Mouse (Mus musculus): ENCODE measurements around the gene Atp2a2. TPM values are rescaled to one million over a fixed set of nuclear protein-coding genes. Genes with fewer than 3 reads are reported as not detected.

Gene Atp2a2
- total and polyA plus RNA-seq, 3 experiments = 61.6 to 158 (median 80.9) TPM

DNA sequence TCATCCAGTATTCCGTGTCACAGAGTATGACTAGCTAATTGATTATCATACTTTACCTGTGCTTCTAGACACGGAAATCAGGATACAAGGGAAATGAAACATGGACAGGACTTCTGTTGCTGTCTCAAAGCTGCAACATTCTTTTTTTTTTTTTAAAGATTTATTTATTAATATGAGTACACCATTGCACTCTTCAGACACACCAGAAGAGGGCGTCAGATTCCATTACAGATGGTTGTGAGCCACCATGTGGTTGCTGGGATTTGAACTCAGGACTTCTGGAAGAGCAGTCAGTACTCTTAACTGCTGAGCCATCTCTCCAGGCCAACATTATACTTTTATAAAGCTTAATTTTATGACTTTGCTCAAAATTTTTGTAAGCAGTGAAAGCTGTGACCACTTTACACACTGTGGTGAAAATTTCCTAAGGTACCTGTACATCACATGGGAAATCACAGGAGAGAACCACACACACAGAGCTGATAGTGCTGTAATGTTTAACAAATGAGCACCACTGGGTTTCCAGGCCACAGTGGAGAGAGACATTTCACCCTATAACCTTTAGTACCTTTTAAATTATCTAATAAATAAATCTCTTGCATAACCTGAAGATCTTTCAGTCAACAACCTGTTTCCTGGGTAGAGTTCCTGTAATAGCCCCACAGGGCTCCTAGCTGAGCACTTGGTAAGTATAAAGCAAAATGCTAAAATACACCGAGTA is 27.2 kb downstream of the Atp2a2 start:
- Histone ChIP-seq H3K4me1 (ENCODE audit: control insufficient read depth in 1 of 2, insufficient read depth in 2 of 2) (no peaks in the 10 kb centered on the region), H3K79me2 (replicated peaks; ENCODE audit: control insufficient read depth, extremely low read depth, insufficient read depth, poor library complexity, severe bottlenecking) (peaks cover 17% of the 10 kb centered on the region; the same call in 1 of the 2 replicates), H3K9ac (ENCODE audit: insufficient read depth, low read depth) (no peak overlapping the region), H3K36me3 (replicated peaks in 1 of 2; ENCODE audit: control insufficient read depth in 1 of 2, insufficient read depth in 1 of 2, low read length in 1 of 2) (peaks cover 53 to 91% of the 10 kb centered on the region in 2 experiments), H3K4me2 (ENCODE audit: insufficient read depth, low read depth, poor library complexity, severe bottlenecking) (no peak overlapping the region), H3K9me3 (replicated peaks; ENCODE audit: low read length) (no peaks in the 10 kb centered on the region), H3K4me3 (replicated peaks in 1 of 3; ENCODE audit: low read depth in 2 of 3, low read length in 2 of 3, poor library complexity in 1 of 3) (no peak overlapping the region), H3K27me3 (replicated peaks) (no peaks in the 10 kb centered on the region), H3K27ac (ENCODE audit: insufficient read depth, low read depth) (no peak overlapping the region)
- DNase-seq (ENCODE audit: extremely low read depth) = no peak
- in situ Hi-C loops (cut with MboI; ENCODE audit: low pct_ligation_motif_present, low pct_unique_long_range_greater_than_20kb, low sequenced_read_pairs) = no loop called here
- dilution Hi-C loops (cut with MboI; ENCODE audit: extremely low pct_ligation_motif_present, extremely low pct_unique_long_range_greater_than_20kb, low sequenced_read_pairs) = no loop called here
- TF ChIP-seq SMC3 (IDR thresholded peaks at IDR 0.05; ENCODE audit: low read depth, low read length) (no peak; the same call in 1 of the 2 replicates), CTCF (conservative IDR thresholded peaks at IDR 0.05 in 1 of 2, IDR thresholded peaks at IDR 0.05 in 1 of 2; ENCODE audit: low read depth in 2 of 2, low read length in 2 of 2) (peak in 1 of 2 experiments; percentile 25; a peak in 1 of 4 replicates), KAT2A (IDR thresholded peaks at IDR 0.05; ENCODE audit: insufficient replicate concordance, low read length) (no peak)

DNA sequence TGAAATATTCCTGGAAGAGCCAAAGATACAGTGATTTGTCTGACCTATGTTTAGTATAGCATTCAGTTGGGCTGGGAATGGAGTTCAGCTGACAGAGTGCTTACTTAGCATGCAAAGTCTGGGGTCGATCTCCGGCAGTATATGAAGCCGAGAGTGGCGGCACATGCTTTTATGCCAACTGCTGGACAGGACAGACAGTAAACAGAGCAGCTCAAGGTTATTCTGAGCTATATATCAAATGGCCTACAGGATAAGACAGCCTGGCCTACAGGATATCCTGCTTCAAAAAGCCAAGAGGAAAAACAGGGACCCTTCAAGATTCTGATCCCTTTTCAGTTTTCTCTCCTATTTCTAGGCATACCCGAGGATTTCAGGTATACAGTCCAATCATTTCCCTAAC is 30.4 kb downstream of the Atp2a2 start:
- no peak overlapping the region for H3K4me3 ChIP-seq (replicated peaks in 1 of 3; ENCODE audit: low read depth in 2 of 3, low read length in 2 of 3, poor library complexity in 1 of 3)
- no peaks in the 10 kb centered on the region for H3K4me1 ChIP-seq (ENCODE audit: control insufficient read depth in 1 of 2, insufficient read depth in 2 of 2)
- no peak for DNase-seq (ENCODE audit: extremely low read depth)
- H3K36me3 ChIP-seq (replicated peaks in 1 of 2; ENCODE audit: control insufficient read depth in 1 of 2, insufficient read depth in 1 of 2, low read length in 1 of 2) = peaks cover 63 to 96% of the 10 kb centered on the region in 2 experiments
- H3K4me2 ChIP-seq (ENCODE audit: insufficient read depth, low read depth, poor library complexity, severe bottlenecking) = no peak overlapping the region
- H3K27ac ChIP-seq (ENCODE audit: insufficient read depth, low read depth) = no peak overlapping the region
- dilution Hi-C loops (cut with MboI; ENCODE audit: extremely low pct_ligation_motif_present, extremely low pct_unique_long_range_greater_than_20kb, low sequenced_read_pairs) (no loop called here), in situ Hi-C loops (cut with MboI; ENCODE audit: low pct_ligation_motif_present, low pct_unique_long_range_greater_than_20kb, low sequenced_read_pairs) (no loop called here)
- H3K9ac ChIP-seq (ENCODE audit: insufficient read depth, low read depth) = no peak overlapping the region
- H3K79me2 ChIP-seq (replicated peaks; ENCODE audit: control insufficient read depth, extremely low read depth, insufficient read depth, poor library complexity, severe bottlenecking) = peaks cover 12% of the 10 kb centered on the region; the same call in 1 of the 2 replicates
- no peaks in the 10 kb centered on the region for H3K27me3 ChIP-seq (replicated peaks)
- no peak for TF ChIP-seq MAFK (IDR thresholded peaks at IDR 0.05; ENCODE audit: insufficient replicate concordance, low read length)
- TF ChIP-seq JUND (conservative IDR thresholded peaks at IDR 0.05; ENCODE audit: low read depth, low read length) = no peak
- no peak for TF ChIP-seq JUN (IDR thresholded peaks at IDR 0.05; ENCODE audit: insufficient read depth, low read depth, low read length)
- no peak for TF ChIP-seq POLR2A (IDR thresholded peaks at IDR 0.05; ENCODE audit: low read depth, low read length)
- no peak for TF ChIP-seq RCOR1 (conservative IDR thresholded peaks at IDR 0.05; ENCODE audit: low read depth, low read length)
- no peak for TF ChIP-seq MYC (IDR thresholded peaks at IDR 0.05; ENCODE audit: low read depth, low read length)
- TF ChIP-seq USF2 (conservative IDR thresholded peaks at IDR 0.05; ENCODE audit: low read depth, low read length) = no peak
- TF ChIP-seq PAX5 (IDR thresholded peaks at IDR 0.05; ENCODE audit: low read length) = no peak
- TF ChIP-seq MAZ (IDR thresholded peaks at IDR 0.05; ENCODE audit: low read depth, low read length) = no peak
- TF ChIP-seq EP300 (IDR thresholded peaks at IDR 0.05; ENCODE audit: low read length) = no peak
- no peak for TF ChIP-seq ZKSCAN1 (IDR thresholded peaks at IDR 0.05; ENCODE audit: borderline replicate concordance, low read depth, low read length)
- TF ChIP-seq SIN3A (IDR thresholded peaks at IDR 0.05; ENCODE audit: low read length) = no peak
- no peak for TF ChIP-seq ZC3H11A (IDR thresholded peaks at IDR 0.05; ENCODE audit: low read depth, low read length)
- TF ChIP-seq GABPA (IDR thresholded peaks at IDR 0.05; ENCODE audit: insufficient replicate concordance, low read depth, low read length) = no peak
- TF ChIP-seq RAD21 (IDR thresholded peaks at IDR 0.05; ENCODE audit: low read depth, low read length) = no peak
- no peak for TF ChIP-seq CTCF (conservative IDR thresholded peaks at IDR 0.05 in 1 of 2, IDR thresholded peaks at IDR 0.05 in 1 of 2; ENCODE audit: low read depth in 2 of 2, low read length in 2 of 2)
- TF ChIP-seq KAT2A (IDR thresholded peaks at IDR 0.05; ENCODE audit: insufficient replicate concordance, low read length) = no peak
- no peaks in the 10 kb centered on the region for H3K9me3 ChIP-seq (replicated peaks; ENCODE audit: low read length)

Measured in CH12.LX (cell line).